Mouse (Mus musculus) R1 (cell line): ENCODE data around the gene Cotl1.

Experiments used
- DNase-seq: peaks from one replicate; pipeline ENCODE4 v3.0.0-alpha.2; 2018; ENCODE audit warnings: low read depth, low spot score

Cotl1 gene

GRCm38 (mm10) chr8:119838983-119839340, 1.4 kb downstream of the Cotl1 start:
- no peak for DNase-seq

- DNase-seq: no peak
These were observed 2.0 kb downstream of the Cotl1 start for GRCm38 (mm10) chr8:119838100-119838982.

GRCm38 (mm10) chr8:119837553-119838071, 2.7 kb downstream of the Cotl1 start:
- no peak for DNase-seq

- DNase-seq: no peak
These were observed 3.5 kb downstream of the Cotl1 start for GRCm38 (mm10) chr8:119836831-119837230.

- no peak for DNase-seq
These were observed 5.1 kb downstream of the Cotl1 start for GRCm38 (mm10) chr8:119835270-119835669.

GRCm38 (mm10) chr8:119834676-119835075, 5.7 kb downstream of the Cotl1 start:
- DNase-seq: no peak

- peak; percentile 53 for DNase-seq
These were observed 7.4 kb downstream of the Cotl1 start for GRCm38 (mm10) chr8:119832931-119833330.

GRCm38 (mm10) chr8:119832101-119832617, 8.2 kb downstream of the Cotl1 start:
- DNase-seq: no peak

- no peak for DNase-seq
These were observed 8.9 kb downstream of the Cotl1 start for GRCm38 (mm10) chr8:119831336-119831995.

- DNase-seq: peak; percentile 56
These were observed 9.8 kb downstream of the Cotl1 start for GRCm38 (mm10) chr8:119830589-119830988.

GRCm38 (mm10) chr8:119829870-119830580, 10.3 kb downstream of the Cotl1 start:
- no peak for DNase-seq

- DNase-seq: no peak
These were observed 10.9 kb downstream of the Cotl1 start for GRCm38 (mm10) chr8:119829420-119829819.

GRCm38 (mm10) chr8:119829015-119829414, 11.3 kb downstream of the Cotl1 start:
- no peak for DNase-seq

GRCm38 (mm10) chr8:119827721-119828153, 12.6 kb downstream of the Cotl1 start:
- no peak for DNase-seq

GRCm38 (mm10) chr8:119826982-119827381, 13.4 kb downstream of the Cotl1 start:
- DNase-seq: no peak

- no peak for DNase-seq
These were observed 14.2 kb downstream of the Cotl1 start for GRCm38 (mm10) chr8:119825950-119826730.

- DNase-seq: no peak
These were observed 15.5 kb downstream of the Cotl1 start for GRCm38 (mm10) chr8:119824809-119825273.

GRCm38 (mm10) chr8:119824100-119824499, 16.2 kb downstream of the Cotl1 start:
- no peak for DNase-seq

GRCm38 (mm10) chr8:119823278-119823677, 17.1 kb downstream of the Cotl1 start:
- no peak for DNase-seq

- no peak for DNase-seq
These were observed 18.7 kb downstream of the Cotl1 start for GRCm38 (mm10) chr8:119821691-119822090.

- DNase-seq: no peak
These were observed 20.4 kb downstream of the Cotl1 start for GRCm38 (mm10) chr8:119819976-119820375.
